Mouse (Mus musculus): ENCODE results near the gene Olah.
A peak's percentile ranks its signal among the peaks of the same experiment; 100 is the strongest.

Olah gene

GRCm38 (mm10) chr2:3353160-3353559 lies 43.9 kb downstream of the Olah start:
- DNase-seq (ENCODE audit: inconsistent ontology term): no peak

- DNase-seq (ENCODE audit: inconsistent ontology term): peak; percentile 25
These were observed 48.1 kb downstream of the Olah start for GRCm38 (mm10) chr2:3348919-3349318.

DNA sequence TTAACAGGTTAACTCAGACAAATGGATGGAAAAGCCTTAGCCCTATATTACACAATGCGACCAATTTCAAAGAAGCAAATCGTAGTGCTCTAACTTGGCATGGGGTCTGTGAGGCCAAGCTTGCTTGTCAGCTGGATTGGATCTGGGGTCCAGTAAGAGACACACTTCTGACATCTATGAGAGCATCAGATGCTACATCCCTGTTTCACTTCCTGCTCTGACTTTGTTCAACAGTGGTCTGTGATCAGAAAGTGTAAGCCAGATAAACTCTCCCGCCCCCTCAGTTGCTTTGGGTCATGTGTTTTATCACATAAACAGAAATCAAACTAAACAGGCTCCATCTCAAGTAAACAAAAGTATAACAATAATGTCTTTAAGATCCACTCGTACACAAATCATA lies 48.6 kb downstream of the Olah start:
- DNase-seq (ENCODE audit: inconsistent ontology term): no peak

DNA sequence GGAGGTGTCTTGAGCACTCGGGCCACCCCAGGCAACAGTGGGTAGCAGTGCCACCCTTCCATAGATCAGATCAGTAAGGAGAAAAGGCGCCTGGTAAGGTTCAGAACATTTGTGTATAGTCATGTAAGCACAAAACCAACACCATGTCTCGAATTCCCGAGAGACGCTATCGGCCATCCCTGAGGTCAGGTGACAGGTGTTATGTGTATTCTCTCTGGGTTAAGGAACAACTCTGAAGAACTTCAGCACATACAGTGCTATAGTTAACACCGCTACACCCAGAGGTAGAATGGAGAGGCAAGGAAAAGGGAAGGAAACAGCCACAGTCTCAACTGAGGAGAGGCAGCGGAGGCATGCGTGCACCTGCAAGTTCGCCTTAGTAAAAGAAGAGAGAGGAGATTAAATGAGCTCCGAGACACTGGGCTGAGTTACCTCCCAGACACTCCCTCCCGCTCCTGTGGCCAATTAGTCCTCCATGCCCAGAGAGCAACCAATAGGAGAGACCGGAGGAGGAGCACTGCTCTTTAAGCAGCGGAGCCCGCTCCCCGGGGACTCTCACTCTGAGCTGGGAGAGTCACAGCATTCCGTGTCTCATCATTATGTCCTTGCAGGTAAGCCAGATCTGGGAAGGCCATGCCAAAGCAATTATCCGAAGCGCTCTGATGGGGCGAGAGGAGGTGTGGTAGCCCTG lies 61.3 kb downstream of the Olah start, which contains the start of gene Acbd7:
Acbd7 (plus strand) TSS at position 558 of the 691 bp plus-strand sequence.
- peak; percentile 78 for DNase-seq (ENCODE audit: inconsistent ontology term)

DNA sequence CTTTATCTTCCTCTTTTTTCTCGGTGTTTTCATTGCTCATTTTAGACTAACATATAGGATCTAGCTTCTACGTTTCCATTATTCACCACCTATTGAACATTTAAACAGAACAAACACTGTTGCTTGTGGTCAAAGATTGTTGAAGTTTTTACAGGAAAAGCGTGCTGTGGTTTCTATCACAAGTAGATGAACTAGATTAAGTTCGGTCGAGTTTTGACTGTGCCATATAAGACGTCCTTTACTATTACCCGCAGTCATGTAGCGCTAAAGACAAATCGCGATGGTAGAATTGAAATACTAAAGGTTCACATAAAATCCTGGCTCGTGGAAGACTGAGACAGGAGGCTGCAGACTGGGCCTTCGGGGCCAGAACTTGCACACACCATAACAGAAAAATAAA lies 63.2 kb downstream of the Olah start:
- no peak for DNase-seq (ENCODE audit: inconsistent ontology term)

GRCm38 (mm10) chr2:3332484-3333242 lies 64.3 kb downstream of the Olah start, which contains the start of gene Rpp38:
Rpp38 (minus strand) TSS chr2:3332643.
- peak; percentile 96 for DNase-seq (ENCODE audit: inconsistent ontology term)

DNA sequence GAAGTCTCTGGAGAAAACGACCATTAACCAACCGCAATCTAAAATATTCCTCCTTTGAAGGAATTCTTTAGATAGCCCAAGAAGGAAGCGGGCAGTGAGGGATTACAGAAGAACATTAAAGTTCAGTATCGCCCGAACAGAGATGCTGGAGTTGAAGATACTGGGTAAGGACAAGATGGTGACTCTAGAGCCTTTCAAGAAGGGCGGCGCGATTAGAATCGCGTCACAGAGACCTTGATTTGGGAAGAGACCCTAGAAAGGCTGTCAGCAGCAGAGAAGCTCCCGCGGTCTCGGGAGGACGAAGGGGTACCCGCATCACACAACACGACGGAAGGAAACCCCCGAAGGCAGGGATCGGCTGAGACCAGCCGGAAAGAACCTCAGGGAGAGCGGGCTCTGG lies 65.0 kb downstream of the Olah start:
- no peak for DNase-seq (ENCODE audit: inconsistent ontology term)

DNA sequence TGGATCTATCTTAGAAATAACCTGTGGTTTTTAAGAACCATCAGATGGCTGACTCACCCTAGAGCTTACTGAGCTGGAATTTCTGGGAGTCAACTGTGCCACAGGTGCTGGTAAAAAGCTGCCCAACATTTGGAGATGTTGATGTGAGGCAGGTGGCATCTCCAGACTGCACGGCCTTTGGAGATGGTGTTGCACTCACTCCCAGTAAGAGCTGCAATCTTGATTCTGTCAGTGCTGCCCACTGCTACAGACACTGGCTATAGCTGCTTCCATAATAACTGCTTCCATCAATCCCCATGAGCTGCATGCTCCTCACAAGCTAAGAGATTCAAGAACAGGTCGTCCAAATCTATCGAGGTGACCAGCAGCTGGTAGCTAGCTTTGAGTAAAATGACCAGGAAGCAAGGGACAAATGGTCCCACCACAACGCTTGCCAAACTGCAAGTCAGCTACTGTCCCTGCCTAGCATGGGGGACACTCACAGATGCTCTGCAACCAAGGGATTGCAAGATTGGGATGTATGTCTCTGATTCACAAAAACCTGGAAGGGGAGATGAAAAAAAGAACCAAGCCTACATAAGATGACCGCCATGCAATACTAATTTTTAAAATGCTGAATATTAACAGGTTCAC lies 65.8 kb downstream of the Olah start:
- no peak for DNase-seq (ENCODE audit: inconsistent ontology term)

DNA sequence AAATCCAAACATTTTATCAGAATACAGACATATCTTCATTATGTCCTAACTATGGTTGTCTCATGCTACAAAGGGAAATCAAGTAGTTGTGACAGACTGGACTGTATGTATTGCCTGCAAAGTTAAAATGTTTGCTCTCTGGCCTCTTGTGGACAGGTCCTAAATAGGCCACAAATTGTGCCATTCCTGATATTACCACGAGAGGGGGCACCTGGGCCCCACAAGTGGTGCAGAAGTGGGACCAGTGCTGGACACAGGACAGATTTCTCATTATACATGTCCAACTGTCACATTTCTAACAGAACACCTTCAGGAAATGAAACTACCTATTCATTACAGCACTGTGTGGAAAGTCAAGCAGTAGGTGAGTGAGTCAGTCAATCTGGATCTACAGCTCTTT lies 69.7 kb downstream of the Olah start:
- peak; percentile 66 for DNase-seq (ENCODE audit: inconsistent ontology term)

DNA sequence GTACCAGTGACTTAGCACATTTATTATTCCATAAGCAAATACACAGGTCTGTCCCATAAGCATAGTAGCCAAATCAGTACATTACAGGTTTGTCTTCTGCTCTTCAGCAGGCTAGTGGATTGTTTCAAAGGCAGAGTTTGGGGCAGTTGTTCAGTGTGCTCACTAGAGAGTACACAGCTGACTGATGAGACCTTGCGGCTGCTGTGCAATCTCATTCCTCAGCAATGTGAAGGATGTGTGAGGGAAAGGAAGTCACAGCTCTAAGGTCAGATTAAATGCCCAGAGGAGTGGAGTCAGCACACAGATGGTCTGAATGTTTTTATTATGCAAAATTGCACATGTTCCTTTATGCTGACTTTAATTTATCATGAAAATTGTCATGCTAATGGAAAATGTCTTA lies 70.5 kb downstream of the Olah start:
- DNase-seq (ENCODE audit: inconsistent ontology term): no peak

DNA sequence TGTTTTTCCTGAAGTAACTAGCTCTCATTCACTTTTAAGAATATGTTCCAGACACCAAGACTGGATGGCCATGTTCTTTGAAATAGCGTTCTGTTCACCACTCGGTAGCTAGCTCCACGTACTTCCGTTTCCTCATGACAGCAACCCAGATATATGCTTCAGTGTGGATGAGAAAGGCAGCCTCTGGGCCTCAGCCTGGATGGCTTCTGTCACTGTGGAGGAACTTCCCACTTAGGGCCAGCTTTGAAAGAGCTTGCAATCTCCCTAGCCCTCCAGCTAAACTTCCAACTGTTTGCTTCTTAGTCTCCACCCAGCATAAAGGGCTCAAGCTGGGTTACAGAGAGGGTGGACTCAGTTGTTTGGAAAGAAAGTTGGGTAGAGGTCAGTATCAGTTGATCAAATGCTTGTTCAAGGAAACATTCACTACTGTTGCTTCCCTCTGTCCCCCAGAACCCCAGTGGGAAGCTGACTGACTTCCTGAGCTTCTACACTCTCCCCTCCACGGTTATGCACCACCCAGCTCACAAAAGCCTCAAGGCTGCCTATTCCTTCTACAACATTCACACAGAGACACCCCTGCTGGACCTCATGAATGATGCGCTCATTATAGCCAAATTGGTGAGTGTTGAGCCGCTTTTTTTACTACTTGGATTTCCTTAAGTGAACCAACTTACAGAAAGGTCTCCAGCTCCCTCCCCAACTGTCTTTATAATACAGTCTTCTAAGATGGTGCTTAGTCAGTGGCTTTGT lies 72.5 kb downstream of the Olah start:
- no peak for DNase-seq (ENCODE audit: inconsistent ontology term)

GRCm38 (mm10) chr2:3323132-3323531 lies 73.9 kb downstream of the Olah start:
- no peak for DNase-seq (ENCODE audit: inconsistent ontology term)

- DNase-seq (ENCODE audit: inconsistent ontology term): peak; percentile 56
These were observed 91.5 kb downstream of the Olah start for GRCm38 (mm10) chr2:3305426-3306025.

GRCm38 (mm10) chr2:3295826-3296225 lies 101.2 kb downstream of the Olah start:
- no peak for DNase-seq (ENCODE audit: inconsistent ontology term)

DNA sequence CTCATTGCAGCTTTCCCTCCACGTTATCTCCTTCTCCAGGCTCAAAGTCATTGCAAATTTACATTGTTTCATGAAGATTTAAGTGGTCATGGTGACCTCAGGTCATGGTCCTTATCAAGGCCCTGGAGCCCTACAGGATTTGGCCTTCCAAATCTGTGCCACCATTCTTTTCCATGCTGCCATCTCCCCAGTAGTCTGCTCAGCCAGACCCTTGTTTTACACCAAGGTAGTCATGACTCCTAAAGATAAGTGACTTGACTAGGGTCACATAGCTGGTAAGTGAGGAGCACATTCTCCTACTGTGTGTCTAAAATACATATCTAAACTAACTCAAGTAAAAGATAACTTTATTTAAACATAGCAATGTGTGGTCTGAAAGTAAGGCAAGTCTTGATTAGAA lies 104.8 kb downstream of the Olah start:
- no peak for DNase-seq (ENCODE audit: inconsistent ontology term)
